ENCODE assay signal across 9 mouse cellular contexts in the genomic region with DNA sequence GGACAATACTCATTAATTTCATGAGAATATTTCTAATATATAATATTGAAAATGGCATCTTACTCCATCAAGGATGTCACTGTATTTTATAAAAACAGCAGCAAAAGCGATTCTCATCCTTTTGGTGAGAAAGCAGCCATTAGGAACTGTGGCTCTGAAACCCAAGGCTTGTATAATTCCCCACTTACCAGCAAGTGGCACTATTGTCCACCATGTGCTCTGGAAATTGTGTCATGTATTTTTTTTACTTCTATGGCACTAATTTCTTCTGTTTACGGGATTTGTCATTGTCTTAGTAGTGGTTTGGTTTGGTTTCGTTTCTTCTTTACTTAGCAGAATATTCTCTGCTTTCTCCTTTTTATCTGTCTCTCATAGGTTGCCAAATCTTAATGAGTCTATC.
A peak's percentile ranks its signal among the peaks of the same experiment; 100 is the strongest.
DNase-seq lines count a peak whose midpoint lies in the region; ATAC-seq and TF ChIP-seq lines count a peak whose summit lies in the region.
"Had no signal": no experiment of that assay in that cellular context is flagged by ENCODE, and none has a peak within 500 bp of the region (broad histone marks: within the 10 kb centered on the region; RNA-seq: fewer than 3 reads in every experiment).

No protein-coding gene starts in this region.

- DNase-seq in cerebellum, adult 18-20 months, result peak; percentile 4 to 9
- no peak for DNase-seq in cerebellum, adult 11 months
- peak; percentile 48 to 63 for DNase-seq in layer of hippocampus, adult 2 months (ENCODE audit: low spot score in 2 of 2)
- no peak for DNase-seq in layer of hippocampus, postnatal 25 days (ENCODE audit: extremely low spot score in 1 of 2, low spot score in 1 of 2)
- peak; percentile 20 for DNase-seq in adipocyte (ENCODE audit: low spot score)
- peak; percentile 75 for DNase-seq in naive thymus-derived CD4-positive, alpha-beta T cell, adult 2 months (ENCODE audit: low read depth)
- no peak for DNase-seq in heart, embryonic 10.5 days (ENCODE audit: low spot score)
- DNase-seq: liver, embryonic 13.5 days had no signal

- no peak overlapping the region for H3K4me3 ChIP-seq in layer of hippocampus, adult 2 months
- H3K4me3 ChIP-seq in heart, embryonic 10.5 days, result no peak overlapping the region
- H3K4me3 ChIP-seq: liver, embryonic 13.5 days had no signal

- no peak overlapping the region for H3K27ac ChIP-seq in layer of hippocampus, adult 2 months
- no peak overlapping the region for H3K27ac ChIP-seq in heart, embryonic 10.5 days
- H3K27ac ChIP-seq: liver, embryonic 13.5 days had no signal

- H3K36me3 ChIP-seq in heart, embryonic 10.5 days, result no peaks in the 10 kb centered on the region
- H3K36me3 ChIP-seq: liver, embryonic 13.5 days had no signal

- H3K4me1 ChIP-seq in heart, embryonic 10.5 days, result no peaks in the 10 kb centered on the region
- H3K4me1 ChIP-seq: liver, embryonic 13.5 days had no signal

- H3K27me3 ChIP-seq in heart, embryonic 10.5 days (ENCODE audit: insufficient read depth, poor library complexity, severe bottlenecking), result no peaks in the 10 kb centered on the region
- H3K27me3 ChIP-seq: liver, embryonic 13.5 days had no signal

- TF ChIP-seq CTCF in layer of hippocampus, adult 2 months (conservative IDR thresholded peaks at IDR 0.05), result peak; percentile 94

- WGBS in heart, embryonic 10.5 days, result 59% methylated on average over 3 of the region's 3 CpGs

- peaks cover 4% of the 10 kb centered on the region for H3K9me3 ChIP-seq in heart, embryonic 10.5 days

- no peak for ATAC-seq in erythroid progenitor cell, adult 5-6 weeks (replicated peaks; ENCODE audit: low FRiP score, poor library complexity, severe bottlenecking)

Comparison
In these comparisons a context has a peak if more than half of its experiments do, and no peak if none do; other contexts are left out.
1. DNase-seq: peak in cerebellum, adult 18-20 months (2 of 2), layer of hippocampus, adult 2 months (2 of 2), adipocyte (single experiment) and naive thymus-derived CD4-positive, alpha-beta T cell, adult 2 months (single experiment); none in cerebellum, adult 11 months (single experiment), layer of hippocampus, postnatal 25 days (0 of 2) and heart, embryonic 10.5 days (single experiment).